Mouse (Mus musculus) megakaryocyte, embryonic 14.5 days (primary cell): ENCODE data around the gene Sel1l3. TPM values are rescaled to one million over a fixed set of nuclear protein-coding genes. Genes with fewer than 3 reads are reported as not detected.

Experiments used
- H3K27me3 ChIP-seq: replicated peaks from 2 replicates; pipeline ENCODE3; 2012; ENCODE audit warnings: inconsistent platforms
- H3K36me3 ChIP-seq: replicated peaks from 2 replicates; pipeline ENCODE3; 2012; ENCODE audit warnings: low read length, inconsistent platforms, mixed read lengths
- H3K4me1 ChIP-seq: 2 replicates; pipeline ENCODE4 v1.6.1; 2012; ENCODE audit warnings: inconsistent platforms
- H3K4me3 ChIP-seq: replicated peaks from 2 replicates; pipeline ENCODE3; 2012; ENCODE audit warnings: moderate library complexity, mild to moderate bottlenecking, inconsistent platforms
- H3K9me3 ChIP-seq: 2 replicates; pipeline ENCODE4 v1.6.1; 2012; ENCODE audit warnings: inconsistent platforms
- FLI1 ChIP-seq: IDR thresholded peaks from 2 replicates; pipeline ENCODE4 v1.6.1; 2012; ENCODE audit warnings: low read length, inconsistent platforms, mixed read lengths
- GATA1 ChIP-seq: IDR thresholded peaks from 3 replicates; pipeline ENCODE4 v1.6.1; 2012; ENCODE audit warnings: mixed read lengths, low read length, inconsistent platforms, borderline replicate concordance
- polyA plus RNA-seq: library from polyadenylated mRNA; stranded (reverse); fragments of >175 nt; gene quantifications from 2 replicates; pipeline ENCODE4 v1.2.3, GENCODE M21; 2012; ENCODE audit warnings: low replicate concordance; ENCODE audit not compliant: insufficient read depth

Sel1l3 gene
- 0.08 TPM in 1 of 2 replicates, not detected in the other for polyA plus RNA-seq

DNA sequence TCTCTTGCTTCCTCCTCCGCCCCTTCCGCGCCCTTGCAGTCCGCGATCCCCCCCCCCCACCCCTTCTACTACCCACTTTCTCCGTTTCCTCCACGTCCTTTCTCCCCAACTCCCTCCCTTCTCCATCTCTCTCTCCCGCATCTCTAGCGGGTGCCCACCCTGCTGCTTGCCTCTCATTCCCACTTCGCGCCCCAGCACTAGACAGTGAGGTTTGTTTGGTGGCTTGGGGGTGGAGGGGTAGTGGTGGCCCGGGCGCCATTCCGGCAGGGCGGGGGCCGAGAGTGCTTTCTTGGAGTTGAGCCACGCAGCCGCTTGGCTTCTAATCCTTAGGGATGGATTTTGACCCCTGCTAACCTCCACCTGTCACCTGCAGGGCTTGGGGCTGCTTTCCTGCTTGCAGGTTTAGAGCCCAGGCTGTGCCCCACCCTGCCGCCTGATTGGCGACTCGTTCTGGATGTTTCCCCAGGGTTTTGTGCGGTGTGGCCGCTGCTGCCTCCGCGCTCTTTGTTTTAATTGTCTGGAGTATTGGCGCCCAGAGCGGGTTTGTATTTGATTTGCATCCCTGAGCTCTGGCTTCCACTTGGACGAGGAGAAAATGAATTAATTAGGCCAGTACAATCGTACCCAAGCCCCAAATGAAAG lies at the start of gene Sel1l3:
Gene Sel1l3 (minus strand): TSS at position 217 of the 642 bp plus-strand sequence.
- Histone ChIP-seq H3K4me3 (peak within 1 kb of the TSS; percentile 89), H3K27me3 (peaks cover 91% of the 10 kb centered on the region), H3K4me1 (peaks cover 26% of the 10 kb centered on the region), H3K36me3 (no peaks in the 10 kb centered on the region), H3K9me3 (peaks cover 11% of the 10 kb centered on the region)
- no peak for TF ChIP-seq FLI1
- no peak for TF ChIP-seq GATA1

- H3K27me3 ChIP-seq, result peaks cover 56% of the 10 kb centered on the region
- H3K9me3 ChIP-seq, result peaks cover 12% of the 10 kb centered on the region
- H3K4me3 ChIP-seq, result no peak overlapping the region
- TF ChIP-seq FLI1, result no peak
- no peak for TF ChIP-seq GATA1
- H3K36me3 ChIP-seq, result no peaks in the 10 kb centered on the region
- H3K4me1 ChIP-seq, result peaks cover 34% of the 10 kb centered on the region
These were observed 48.3 kb upstream of the Sel1l3 start for GRCm38 (mm10) chr5:53261999-53262398.

DNA sequence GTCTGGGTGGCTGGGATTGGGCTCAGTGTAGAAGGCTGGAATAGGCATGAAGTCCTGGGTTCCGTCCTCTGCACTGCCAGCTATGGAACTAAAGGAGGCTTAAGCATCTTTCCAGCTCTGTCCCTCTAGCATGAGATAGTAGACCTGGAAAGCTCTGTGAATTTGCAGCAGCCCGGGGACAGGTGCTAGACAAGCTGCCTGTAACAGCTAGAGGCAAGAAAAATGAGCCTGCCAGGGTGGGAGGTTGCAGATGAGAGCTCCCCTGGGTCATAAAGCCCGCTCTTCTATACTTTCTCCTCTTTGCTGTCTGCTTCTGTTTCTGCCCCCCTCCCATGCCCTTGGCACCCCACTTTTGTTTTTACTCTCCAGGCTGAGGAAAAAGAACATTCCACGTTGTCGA lies 46.2 kb upstream of the Sel1l3 start:
- no peak for TF ChIP-seq FLI1
- no peak for TF ChIP-seq GATA1
- peaks cover 12% of the 10 kb centered on the region for H3K9me3 ChIP-seq
- H3K27me3 ChIP-seq, result peaks cover 73% of the 10 kb centered on the region
- no peak overlapping the region for H3K4me3 ChIP-seq
- H3K4me1 ChIP-seq, result peaks cover 21% of the 10 kb centered on the region
- H3K36me3 ChIP-seq, result no peaks in the 10 kb centered on the region

- TF ChIP-seq FLI1 (no peak), GATA1 (no peak)
- H3K4me1 ChIP-seq, result peaks cover 21% of the 10 kb centered on the region
- H3K27me3 ChIP-seq, result peaks cover 86% of the 10 kb centered on the region
- peaks cover 9% of the 10 kb centered on the region for H3K9me3 ChIP-seq
- H3K4me3 ChIP-seq, result peak overlapping the region; percentile 85
- H3K36me3 ChIP-seq, result no peaks in the 10 kb centered on the region
These were observed 44.5 kb upstream of the Sel1l3 start for GRCm38 (mm10) chr5:53258038-53258786.

DNA sequence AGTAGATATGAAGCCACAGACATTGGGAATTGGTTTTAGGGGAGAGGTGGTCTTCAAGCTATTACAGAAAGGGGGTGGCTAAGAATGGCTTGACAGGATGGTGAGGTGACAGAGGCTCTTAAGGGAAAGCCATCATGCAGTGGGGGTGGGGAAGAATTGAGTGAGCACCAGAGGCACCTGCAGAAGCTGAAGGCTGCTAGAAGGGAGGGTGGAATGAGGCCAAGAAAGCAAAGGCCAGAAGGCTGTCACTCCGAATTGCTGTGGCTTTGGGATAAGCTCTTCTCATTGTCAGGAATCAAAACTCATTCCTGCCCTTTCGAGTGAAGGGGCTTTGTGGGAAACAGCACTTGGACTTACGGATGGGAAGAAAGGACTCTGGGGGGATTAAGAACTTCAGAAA lies 41.1 kb upstream of the Sel1l3 start:
- peaks cover 81% of the 10 kb centered on the region for H3K27me3 ChIP-seq
- no peak for TF ChIP-seq GATA1
- TF ChIP-seq FLI1, result no peak
- H3K4me1 ChIP-seq, result peaks cover 21% of the 10 kb centered on the region
- H3K9me3 ChIP-seq, result no peaks in the 10 kb centered on the region
- H3K36me3 ChIP-seq, result no peaks in the 10 kb centered on the region
- no peak overlapping the region for H3K4me3 ChIP-seq

DNA sequence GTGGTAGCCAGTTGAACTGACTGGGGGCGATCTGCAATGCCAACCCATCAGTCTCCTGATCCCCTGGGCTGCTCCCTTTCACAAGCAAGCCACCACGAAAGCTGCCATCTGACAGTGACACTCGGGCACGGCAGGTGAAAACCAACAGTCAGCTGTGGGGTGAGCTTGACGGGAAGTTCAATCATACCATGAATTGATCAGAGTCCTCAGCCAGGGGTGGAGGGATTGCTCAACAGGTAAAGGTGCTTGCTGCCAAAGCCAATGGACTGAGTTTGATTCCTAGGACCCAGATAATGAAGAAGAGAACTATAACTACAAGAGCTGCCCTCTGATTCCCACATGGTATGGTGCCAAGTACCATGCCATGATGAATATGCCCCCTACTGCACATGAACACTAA lies 40.4 kb upstream of the Sel1l3 start:
- H3K27me3 ChIP-seq, result peaks cover 82% of the 10 kb centered on the region
- no peak overlapping the region for H3K4me3 ChIP-seq
- no peaks in the 10 kb centered on the region for H3K36me3 ChIP-seq
- TF ChIP-seq GATA1, result no peak
- no peak for TF ChIP-seq FLI1
- peaks cover 21% of the 10 kb centered on the region for H3K4me1 ChIP-seq
- H3K9me3 ChIP-seq, result no peaks in the 10 kb centered on the region

DNA sequence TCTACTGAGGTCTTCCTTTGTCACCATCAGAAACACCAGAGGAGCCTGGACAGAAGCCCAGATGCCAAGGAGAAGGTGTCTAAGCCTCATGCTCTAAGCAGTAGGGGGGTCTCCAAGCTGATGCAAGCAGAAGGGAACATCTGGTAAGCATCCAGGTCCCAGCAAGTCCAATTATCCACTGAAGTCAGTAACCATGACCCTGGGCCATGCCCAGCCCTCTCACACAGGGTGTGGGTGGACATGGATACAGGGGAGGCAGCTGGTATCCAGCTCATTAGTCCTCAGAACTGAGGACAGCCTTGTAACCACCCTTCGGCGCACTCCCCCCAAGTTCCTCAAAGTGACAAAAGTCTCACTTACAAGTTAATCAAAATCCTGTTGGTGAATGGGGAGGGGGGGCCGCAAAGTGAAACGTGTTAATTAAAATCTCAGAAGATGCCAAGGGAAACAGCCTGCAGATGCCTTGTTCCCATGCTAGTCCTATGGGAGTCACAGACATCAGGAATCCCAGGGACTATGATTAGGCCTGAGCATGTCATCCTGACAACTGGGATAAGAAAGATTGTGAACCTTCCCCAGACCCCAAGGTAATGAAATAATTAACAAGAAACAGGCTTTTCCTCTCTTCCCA lies 35.8 kb upstream of the Sel1l3 start:
- no peaks in the 10 kb centered on the region for H3K9me3 ChIP-seq
- TF ChIP-seq GATA1, result no peak
- TF ChIP-seq FLI1, result no peak
- H3K4me1 ChIP-seq, result no peaks in the 10 kb centered on the region

GRCm38 (mm10) chr5:53248499-53248898 lies 34.8 kb upstream of the Sel1l3 start:
- Histone ChIP-seq H3K4me3 (no peak overlapping the region), H3K9me3 (no peaks in the 10 kb centered on the region), H3K4me1 (no peaks in the 10 kb centered on the region), H3K27me3 (peaks cover 54% of the 10 kb centered on the region), H3K36me3 (no peaks in the 10 kb centered on the region)
- no peak for TF ChIP-seq GATA1

More for the DNA sequence above, 35.8 kb upstream of the Sel1l3 start:
- H3K4me3 ChIP-seq, result no peak overlapping the region
- H3K36me3 ChIP-seq, result no peaks in the 10 kb centered on the region
- peaks cover 61% of the 10 kb centered on the region for H3K27me3 ChIP-seq

GRCm38 (mm10) chr5:53243933-53244332 lies 30.2 kb upstream of the Sel1l3 start:
- H3K27me3 ChIP-seq, result peaks cover 31% of the 10 kb centered on the region
- TF ChIP-seq GATA1 (no peak), FLI1 (no peak)
- H3K4me3 ChIP-seq, result no peak overlapping the region
- no peaks in the 10 kb centered on the region for H3K4me1 ChIP-seq
- no peaks in the 10 kb centered on the region for H3K36me3 ChIP-seq
- H3K9me3 ChIP-seq, result no peaks in the 10 kb centered on the region

- Histone ChIP-seq H3K4me3 (no peak overlapping the region), H3K27me3 (peaks cover 25% of the 10 kb centered on the region), H3K4me1 (no peaks in the 10 kb centered on the region), H3K36me3 (no peaks in the 10 kb centered on the region), H3K9me3 (no peaks in the 10 kb centered on the region)
- no peak for TF ChIP-seq FLI1
- no peak for TF ChIP-seq GATA1
These were observed 29.3 kb upstream of the Sel1l3 start for GRCm38 (mm10) chr5:53242865-53243499.
